Mouse (Mus musculus) kidney, adult 2 months (tissue): ENCODE data around the gene Rac3. TPM values are rescaled to one million over a fixed set of nuclear protein-coding genes. Genes with fewer than 3 reads are reported as not detected.

Experiments used
- DNase-seq: peaks from one replicate; pipeline ENCODE4 v3.0.0; 2021
- H3K27ac ChIP-seq: fragments of 200-500 bp; 2 replicates; pipeline ENCODE4 v1.5.1; 2012; ENCODE audit warnings: low read depth, low read length, control low read depth, inconsistent platforms; ENCODE audit not compliant: insufficient read depth
- H3K27me3 ChIP-seq: fragments of 200-500 bp; replicated peaks from 2 replicates; pipeline ENCODE4 v1.6.1; 2012; ENCODE audit warnings: mild to moderate bottlenecking, moderate library complexity, low read length, inconsistent platforms; ENCODE audit not compliant: control insufficient read depth, insufficient read depth
- H3K36me3 ChIP-seq: fragments of 200-500 bp; 2 replicates; pipeline ENCODE4 v1.6.1; 2012; ENCODE audit warnings: mild to moderate bottlenecking, moderate library complexity, low read length, inconsistent platforms; ENCODE audit not compliant: control insufficient read depth, insufficient read depth
- H3K4me1 ChIP-seq: fragments of 200-500 bp; 2 replicates; pipeline ENCODE4 v1.6.1; 2011; ENCODE audit warnings: low read length; ENCODE audit not compliant: control insufficient read depth, insufficient read depth
- H3K4me3 ChIP-seq: fragments of 200-500 bp; 2 replicates; pipeline ENCODE4 v1.5.1; 2011; ENCODE audit warnings: mild to moderate bottlenecking, low read depth, low read length, control low read depth; ENCODE audit not compliant: insufficient read depth
- CTCF ChIP-seq: fragments of 200-500 bp; conservative IDR thresholded peaks from 2 replicates; pipeline ENCODE4 v1.5.1; 2011; ENCODE audit warnings: low read depth, mild to moderate bottlenecking, control low read depth, low read length, moderate library complexity, mixed read lengths; ENCODE audit not compliant: insufficient read depth, insufficient read length
- POLR2A ChIP-seq: fragments of 200-500 bp; IDR thresholded peaks from one replicate; pipeline ENCODE4 v1.6.1; 2011; ENCODE audit warnings: low read depth, low read length, control low read depth
- WGBS: fragments of 180-500 bp; shearing (Covaris S2); methylation state at CpG from one replicate; pipeline ENCODE4 v1.1.7; 2018; 5-methylcytosine and 5-hydroxymethylcytosine counted together
- polyA plus RNA-seq: library from polyadenylated mRNA; depleted of rRNA; stranded (reverse); fragments of >200 nt; gene quantifications from 2 replicates; pipeline ENCODE4 v1.2.3, GENCODE M21; 2012

Gene Rac3
- polyA plus RNA-seq, 1 experiment: 14.5 TPM

- 93% methylated on average over 5 of the region's 5 CpGs for WGBS
- Histone ChIP-seq H3K36me3 (peaks cover 2% of the 10 kb centered on the region; the same call in 1 of the 2 replicates), H3K4me1 (peaks cover 13% of the 10 kb centered on the region), H3K4me3 (no peak overlapping the region), H3K27me3 (no peaks in the 10 kb centered on the region), H3K27ac (no peak overlapping the region)
- TF ChIP-seq CTCF (no peak), POLR2A (no peak)
- no peak for DNase-seq
Measured at GRCm38 (mm10) chr11:120682683-120683082, 38.6 kb upstream of the Rac3 start.

GRCm38 (mm10) chr11:120683536-120683935 lies 37.7 kb upstream of the Rac3 start:
- TF ChIP-seq POLR2A (no peak), CTCF (no peak)
- no peaks in the 10 kb centered on the region for H3K27me3 ChIP-seq
- H3K4me1 ChIP-seq: peaks cover 13% of the 10 kb centered on the region
- peaks cover 1% of the 10 kb centered on the region; the same call in 1 of the 2 replicates for H3K36me3 ChIP-seq
- WGBS: 93% methylated on average over 3 of the region's 3 CpGs
- H3K27ac ChIP-seq: no peak overlapping the region
- no peak overlapping the region for H3K4me3 ChIP-seq
- no peak for DNase-seq

- TF ChIP-seq POLR2A: no peak
- no peak for TF ChIP-seq CTCF
- WGBS: 75% methylated on average over 2 of the region's 2 CpGs
Measured at GRCm38 (mm10) chr11:120684086-120684485, 37.2 kb upstream of the Rac3 start.

GRCm38 (mm10) chr11:120684660-120685059 lies 36.6 kb upstream of the Rac3 start:
- no peak for DNase-seq
- no peak overlapping the region for H3K4me3 ChIP-seq
- TF ChIP-seq CTCF (no peak), POLR2A (no peak)
- no peak overlapping the region for H3K27ac ChIP-seq
- 0 out of 2 replicates have a peak, but pooled peaks cover 3% of the 10 kb centered on the region for H3K36me3 ChIP-seq
- H3K4me1 ChIP-seq: peaks cover 9% of the 10 kb centered on the region
- WGBS: 74% methylated on average over 2 of the region's 2 CpGs
- H3K27me3 ChIP-seq: no peaks in the 10 kb centered on the region

More at GRCm38 (mm10) chr11:120684086-120684485, 37.2 kb upstream of the Rac3 start:
- Histone ChIP-seq H3K27ac (no peak overlapping the region), H3K4me1 (peaks cover 13% of the 10 kb centered on the region), H3K36me3 (0 out of 2 replicates have a peak, but pooled peaks cover 3% of the 10 kb centered on the region), H3K4me3 (no peak overlapping the region), H3K27me3 (no peaks in the 10 kb centered on the region)
- no peak for DNase-seq

GRCm38 (mm10) chr11:120686650-120687272 lies 34.5 kb upstream of the Rac3 start:
- DNase-seq: no peak
- Histone ChIP-seq H3K4me1 (no peaks in the 10 kb centered on the region; the same call in 1 of the 2 replicates), H3K4me3 (no peak overlapping the region), H3K36me3 (0 out of 2 replicates have a peak, but pooled peaks cover 3% of the 10 kb centered on the region), H3K27me3 (no peaks in the 10 kb centered on the region), H3K27ac (no peak overlapping the region)
- TF ChIP-seq POLR2A (no peak), CTCF (no peak)
- WGBS: 88% methylated on average over 20 of the region's 20 CpGs

GRCm38 (mm10) chr11:120689365-120689764 lies 31.9 kb upstream of the Rac3 start:
- Histone ChIP-seq H3K4me3 (no peak overlapping the region), H3K4me1 (peaks cover 14% of the 10 kb centered on the region), H3K27ac (no peak overlapping the region), H3K27me3 (no peaks in the 10 kb centered on the region), H3K36me3 (0 out of 2 replicates have a peak, but pooled peaks cover 3% of the 10 kb centered on the region)
- 83% methylated on average over 3 of the region's 3 CpGs for WGBS
- TF ChIP-seq CTCF: no peak
- no peak for TF ChIP-seq POLR2A
- DNase-seq: no peak

- peak; percentile 92 for DNase-seq
- Histone ChIP-seq H3K27me3 (no peaks in the 10 kb centered on the region), H3K27ac (peak overlapping the region; percentile 71), H3K4me3 (no peak overlapping the region), H3K36me3 (0 out of 2 replicates have a peak, but pooled peaks cover 3% of the 10 kb centered on the region), H3K4me1 (peaks cover 27% of the 10 kb centered on the region)
- WGBS: 50% methylated on average over 4 of the region's 4 CpGs
- TF ChIP-seq POLR2A (no peak), CTCF (peak; percentile 25; the same call in 1 of the 2 replicates)
Measured at GRCm38 (mm10) chr11:120692471-120693011, 28.7 kb upstream of the Rac3 start.
